Mouse (Mus musculus) forebrain, embryonic 15.5 days (tissue): Measurements from ENCODE around the gene Olfr1406. TPM values are rescaled to one million over a fixed set of nuclear protein-coding genes. Genes with fewer than 3 reads are reported as not detected.
"Not testable (repeated sequence)": the region's sequence is repeated elsewhere in the genome, so short reads cannot be mapped to it uniquely, and the experiment has no call there.

Experiments used
- ATAC-seq: fragments of 200-750 bp; cut with Nextera tagmentation; replicated peaks from 2 replicates; pipeline ENCODE4 v1.8.0; 2017; ENCODE audit warnings: mild to moderate bottlenecking, moderate TSS enrichment, moderate library complexity
- H3K27ac ChIP-seq: fragments of 300-500 bp; sonication (generic); replicated peaks from 2 replicates; pipeline ENCODE4 v1.5.1; 2015; ENCODE audit warnings: mild to moderate bottlenecking, inconsistent platforms
- H3K27me3 ChIP-seq: fragments of 300-500 bp; sonication (generic); 2 replicates; pipeline ENCODE4 v1.6.1; 2015; ENCODE audit warnings: inconsistent platforms
- H3K36me3 ChIP-seq: fragments of 300-500 bp; sonication (generic); 2 replicates; pipeline ENCODE4 v1.6.1; 2015; ENCODE audit warnings: mild to moderate bottlenecking, inconsistent platforms
- H3K4me1 ChIP-seq: fragments of 300-500 bp; sonication (generic); 2 replicates; pipeline ENCODE4 v1.6.1; 2015; ENCODE audit warnings: inconsistent platforms
- H3K4me2 ChIP-seq: fragments of 300-500 bp; sonication (generic); replicated peaks from 2 replicates; pipeline ENCODE4 v1.6.1; 2015; ENCODE audit warnings: mild to moderate bottlenecking, inconsistent platforms
- H3K4me3 ChIP-seq: fragments of 300-500 bp; sonication (generic); 2 replicates; pipeline ENCODE4 v1.5.1; 2015; ENCODE audit warnings: mild to moderate bottlenecking, inconsistent platforms
- H3K9ac ChIP-seq: fragments of 300-500 bp; sonication (generic); replicated peaks from 2 replicates; pipeline ENCODE4 v1.6.1; 2015; ENCODE audit warnings: mild to moderate bottlenecking, inconsistent platforms
- H3K9me3 ChIP-seq: fragments of 300-500 bp; sonication (generic); 2 replicates; pipeline ENCODE4 v1.6.1; 2016; ENCODE audit warnings: inconsistent platforms
- WGBS: fragments of 180-500 bp; shearing (Covaris S2); methylation state at CpG from one replicate; pipeline ENCODE4 v1.1.7; 2015; ENCODE audit warnings: mixed read lengths; 5-methylcytosine and 5-hydroxymethylcytosine counted together
- polyA plus RNA-seq: library from polyadenylated mRNA; unstranded; fragments of >200 nt; fragmentation: Nextera tagmentation; extraction: Ambion mirVana; gene quantifications from 2 replicates; pipeline ENCODE4 v1.2.1, GENCODE M21; 2015

Gene Olfr1406
- polyA plus RNA-seq = not detected in 2 replicates

GRCm38 (mm10) chr1:173190540-173190939 lies at the start of gene Olfr1406:
Gene Olfr1406 (minus strand): TSS chr1:173190640.
- Histone ChIP-seq H3K9me3 (no peaks in the 10 kb centered on the region), H3K27ac (no peak within 1 kb of the TSS), H3K4me1 (no peaks in the 10 kb centered on the region), H3K36me3 (no peaks in the 10 kb centered on the region), H3K4me2 (no peak within 1 kb of the TSS), H3K9ac (no peak within 1 kb of the TSS), H3K4me3 (no peak within 1 kb of the TSS), H3K27me3 (no peaks in the 10 kb centered on the region)
- 58% methylated on average over 3 of the region's 3 CpGs for WGBS
- ATAC-seq = no peak

DNA sequence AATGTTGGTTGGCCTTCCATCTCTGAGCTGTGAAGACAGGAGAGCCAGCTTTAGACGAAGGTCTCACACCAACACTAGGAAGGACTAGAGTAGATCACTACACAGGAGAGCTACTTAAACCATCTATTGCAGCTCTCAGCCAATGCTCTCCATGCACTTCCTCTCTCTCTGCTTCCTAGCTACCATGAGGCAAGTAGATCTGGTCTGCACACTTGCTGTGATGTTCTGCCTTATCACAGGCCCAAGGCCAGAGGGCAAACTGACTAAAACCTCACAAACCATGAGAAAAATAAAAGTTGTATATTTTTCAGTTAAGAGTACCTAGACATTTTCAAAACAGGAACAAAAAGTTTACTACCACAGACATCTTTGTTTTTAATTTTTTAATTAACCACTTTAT lies 46.6 kb upstream of the Olfr1406 start:
- H3K4me1 ChIP-seq, ATAC-seq, H3K4me3 ChIP-seq, H3K27ac ChIP-seq, H3K4me2 ChIP-seq, H3K27me3 ChIP-seq, H3K9me3 ChIP-seq, H3K9ac ChIP-seq, H3K36me3 ChIP-seq: not testable (repeated sequence)
- WGBS = 95% methylated on average over 1 of the region's 1 CpGs

- Histone ChIP-seq H3K4me1 (no peaks in the 10 kb centered on the region), H3K4me3 (no peak within 1 kb of the TSS), H3K9ac (no peak within 1 kb of the TSS), H3K27ac (no peak within 1 kb of the TSS), H3K9me3 (no peaks in the 10 kb centered on the region), H3K4me2 (no peak within 1 kb of the TSS), H3K27me3 (no peaks in the 10 kb centered on the region), H3K36me3 (no peaks in the 10 kb centered on the region)
- no peak for ATAC-seq
- 92% methylated on average over 2 of the region's 2 CpGs for WGBS
Measured at GRCm38 (mm10) chr1:173227081-173227480, 36.6 kb upstream of the Olfr1406 start, which contains the start of gene Fcer1a. Gene Fcer1a (minus strand): TSS chr1:173227214.

- Histone ChIP-seq H3K36me3 (no peaks in the 10 kb centered on the region), H3K4me3 (no peak overlapping the region), H3K9me3 (no peaks in the 10 kb centered on the region), H3K4me1 (no peaks in the 10 kb centered on the region), H3K27me3 (no peaks in the 10 kb centered on the region), H3K4me2 (no peak overlapping the region), H3K9ac (no peak overlapping the region), H3K27ac (no peak overlapping the region)
- 93% methylated on average over 3 of the region's 3 CpGs for WGBS
- ATAC-seq = no peak
Measured at GRCm38 (mm10) chr1:173216481-173216880, 26.0 kb upstream of the Olfr1406 start.

DNA sequence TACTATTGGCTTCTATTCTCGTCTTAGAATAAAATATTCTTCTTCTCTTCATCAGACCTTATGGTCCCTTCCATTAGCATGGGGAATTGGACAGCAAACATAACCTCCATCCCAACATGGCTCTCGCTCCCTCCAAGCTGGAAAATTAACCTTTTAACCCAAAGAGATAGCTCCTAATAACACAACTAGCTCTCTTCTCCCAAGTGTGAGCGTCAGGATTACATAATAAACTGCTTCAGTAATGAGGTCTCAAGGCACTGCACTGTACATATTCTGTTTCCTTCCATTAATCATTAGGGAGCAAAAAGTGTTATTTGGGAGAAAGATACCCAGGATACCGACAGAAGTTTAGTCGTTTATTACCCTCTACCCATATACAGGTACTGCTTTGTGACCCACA lies 21.7 kb upstream of the Olfr1406 start, which contains the start of gene Olfr1404:
Olfr1404 (plus strand) TSS at position 301 of the 400 bp plus-strand sequence.
- no peaks in the 10 kb centered on the region for H3K27me3 ChIP-seq
- H3K4me2 ChIP-seq = no peak within 1 kb of the TSS
- WGBS = 86% methylated on average over 5 of the region's 5 CpGs
- H3K4me1 ChIP-seq = no peaks in the 10 kb centered on the region
- no peak within 1 kb of the TSS for H3K9ac ChIP-seq
- no peaks in the 10 kb centered on the region for H3K9me3 ChIP-seq
- no peaks in the 10 kb centered on the region for H3K36me3 ChIP-seq
- no peak within 1 kb of the TSS for H3K4me3 ChIP-seq
- ATAC-seq = no peak
- no peak within 1 kb of the TSS for H3K27ac ChIP-seq

DNA sequence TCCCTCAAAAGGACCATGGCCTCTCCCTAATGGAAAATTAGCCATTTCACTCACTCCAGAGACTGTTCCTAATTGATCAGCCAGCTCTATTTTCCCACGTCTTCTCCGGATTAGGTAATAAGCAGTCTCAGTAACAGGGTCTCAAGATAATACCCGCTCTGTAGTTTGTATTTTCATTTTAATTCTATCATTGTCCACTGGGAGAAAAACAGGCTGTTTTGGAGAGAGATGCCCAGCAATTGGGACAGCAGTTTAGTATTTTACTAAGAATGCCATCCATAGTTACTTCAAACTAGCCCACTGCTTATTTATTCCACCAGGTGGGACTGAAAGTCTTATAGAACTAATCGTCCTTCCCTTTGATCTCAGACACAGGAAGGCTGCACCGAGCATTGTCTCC lies 7.1 kb upstream of the Olfr1406 start, which contains the start of gene Olfr218:
Olfr218 (plus strand) TSS at position 301 of the 400 bp plus-strand sequence.
- no peaks in the 10 kb centered on the region for H3K9me3 ChIP-seq
- H3K4me3 ChIP-seq = no peak within 1 kb of the TSS
- no peak within 1 kb of the TSS for H3K9ac ChIP-seq
- 53% methylated on average over 5 of the region's 5 CpGs for WGBS
- H3K4me2 ChIP-seq = no peak within 1 kb of the TSS
- H3K27ac ChIP-seq = no peak within 1 kb of the TSS
- no peaks in the 10 kb centered on the region for H3K36me3 ChIP-seq
- H3K27me3 ChIP-seq = no peaks in the 10 kb centered on the region
- ATAC-seq = no peak
- no peaks in the 10 kb centered on the region for H3K4me1 ChIP-seq

DNA sequence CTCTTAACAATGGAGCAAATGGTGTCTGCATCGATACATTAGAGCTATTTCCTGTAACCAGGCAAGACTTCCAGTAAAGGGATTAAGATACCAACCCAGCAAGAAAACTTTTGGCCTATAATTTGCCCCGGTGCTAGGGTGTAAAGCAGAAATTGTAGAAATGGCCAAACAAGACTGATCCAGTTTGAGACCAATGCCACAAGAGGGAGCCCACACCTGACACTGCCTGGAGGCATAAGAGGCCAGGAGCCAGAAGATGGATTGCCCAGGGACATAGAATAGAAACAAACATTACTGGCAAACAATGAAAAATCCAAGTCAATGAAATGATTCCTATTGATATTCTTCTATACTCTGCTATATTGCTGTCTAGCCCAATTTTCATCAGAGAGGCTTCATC lies 5.9 kb upstream of the Olfr1406 start:
- H3K4me1 ChIP-seq = no peaks in the 10 kb centered on the region
- H3K36me3 ChIP-seq = no peaks in the 10 kb centered on the region
- H3K27me3 ChIP-seq = no peaks in the 10 kb centered on the region
- 88% methylated on average over 2 of the region's 2 CpGs for WGBS
- H3K4me2 ChIP-seq = no peak overlapping the region
- no peaks in the 10 kb centered on the region for H3K9me3 ChIP-seq
- no peak overlapping the region for H3K4me3 ChIP-seq
- H3K27ac ChIP-seq = no peak overlapping the region
- no peak overlapping the region for H3K9ac ChIP-seq
- ATAC-seq = no peak

DNA sequence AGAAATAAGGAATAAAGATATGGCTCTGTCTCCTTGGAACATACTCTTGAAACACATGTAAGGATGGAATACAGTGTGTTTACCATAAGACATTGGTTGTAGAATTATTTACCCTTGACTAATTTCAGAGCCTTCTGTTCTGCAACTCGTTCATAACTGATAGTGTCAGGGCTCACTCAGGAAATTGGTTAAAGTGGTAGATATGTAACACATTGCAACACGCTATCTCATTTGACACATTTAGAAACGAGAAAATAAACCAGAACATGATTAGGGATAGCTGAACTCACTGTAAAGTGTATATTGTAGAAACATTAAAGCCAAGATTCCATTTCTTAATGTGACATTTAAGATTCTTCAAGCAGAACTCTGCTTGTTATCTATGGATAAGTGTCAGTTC lies 1.6 kb upstream of the Olfr1406 start:
- ATAC-seq = no peak
- WGBS = 78% methylated on average over 3 of the region's 3 CpGs

GRCm38 (mm10) chr1:173174154-173174842 lies 16.1 kb downstream of the Olfr1406 start:
- H3K27ac ChIP-seq = no peak overlapping the region
- no peaks in the 10 kb centered on the region for H3K9me3 ChIP-seq
- H3K9ac ChIP-seq = no peak overlapping the region
- H3K4me2 ChIP-seq = no peak overlapping the region
- ATAC-seq = no peak
- H3K36me3 ChIP-seq = no peaks in the 10 kb centered on the region
- no peaks in the 10 kb centered on the region for H3K27me3 ChIP-seq
- H3K4me1 ChIP-seq = no peaks in the 10 kb centered on the region
- H3K4me3 ChIP-seq = no peak overlapping the region

More for the DNA sequence above, 1.6 kb upstream of the Olfr1406 start:
- H3K4me2 ChIP-seq = no peak overlapping the region
- H3K27ac ChIP-seq = no peak overlapping the region
- H3K4me1 ChIP-seq = no peaks in the 10 kb centered on the region
- H3K9ac ChIP-seq = no peak overlapping the region
- no peaks in the 10 kb centered on the region for H3K9me3 ChIP-seq
- H3K36me3 ChIP-seq = no peaks in the 10 kb centered on the region
- H3K27me3 ChIP-seq = no peaks in the 10 kb centered on the region
- no peak overlapping the region for H3K4me3 ChIP-seq

DNA sequence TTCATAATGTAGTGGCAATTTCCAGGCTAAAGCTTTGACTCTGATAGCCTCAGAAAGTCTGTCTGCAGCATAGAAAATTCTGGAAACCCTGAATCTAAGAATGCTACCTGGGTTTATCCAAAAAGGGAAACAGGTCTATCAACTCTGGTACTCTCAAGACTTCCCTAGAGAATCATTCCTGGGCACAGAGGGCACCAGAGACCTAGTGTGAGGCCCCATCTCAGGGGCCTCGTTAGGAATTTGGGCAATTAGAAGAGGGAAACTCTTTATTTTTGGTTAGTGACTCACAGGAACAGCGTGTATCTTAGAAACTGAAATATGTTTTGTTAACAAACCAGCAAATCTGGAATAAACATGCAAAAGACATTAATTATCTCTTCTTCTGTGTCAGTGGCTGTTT lies 53.2 kb downstream of the Olfr1406 start, which contains the start of gene Olfr1408:
Olfr1408 (minus strand) TSS at position 101 of the 400 bp plus-strand sequence.
- Histone ChIP-seq H3K27ac (no peak within 1 kb of the TSS), H3K4me1 (no peaks in the 10 kb centered on the region), H3K27me3 (no peaks in the 10 kb centered on the region), H3K9ac (no peak within 1 kb of the TSS), H3K36me3 (no peaks in the 10 kb centered on the region), H3K4me2 (no peak within 1 kb of the TSS), H3K4me3 (no peak within 1 kb of the TSS), H3K9me3 (no peaks in the 10 kb centered on the region)
- WGBS = 49% methylated on average over 2 of the region's 2 CpGs
- no peak for ATAC-seq
